Mouse (Mus musculus) hindbrain, embryonic 11.5 days (tissue): ENCODE measurements around the gene Arhgap9. TPM values are rescaled to one million over a fixed set of nuclear protein-coding genes. Genes with fewer than 3 reads are reported as not detected.

ENCODE experiments used
- polyA plus RNA-seq: library from polyadenylated mRNA; unstranded; fragments of >200 nt; fragmentation: Nextera tagmentation; extraction: Ambion mirVana; gene quantifications from 2 replicates; pipeline ENCODE4 v1.2.1, GENCODE M21; 2014

The Arhgap9 gene
- polyA plus RNA-seq, 1 experiment from 2014 or later, result 2.2 TPM

Other genes starting within 250 kb of the Arhgap9 start
- 0.68 and 1.2 TPM in 2 replicates for gene Agap2, start 246.7 kb upstream of the Arhgap9 start, polyA plus RNA-seq
- 40.3 and 46.6 TPM in 2 replicates for gene Os9, start 200.8 kb upstream of the Arhgap9 start, polyA plus RNA-seq
- 10.4 and 12.4 TPM in 2 replicates for gene B4galnt1, start 156.7 kb upstream of the Arhgap9 start, polyA plus RNA-seq
- 0.73 and 0.96 TPM in 2 replicates for gene Slc26a10, start 141.3 kb upstream of the Arhgap9 start, polyA plus RNA-seq
- 30.1 and 32.0 TPM in 2 replicates for gene Arhgef25, start 131.9 kb upstream of the Arhgap9 start, polyA plus RNA-seq
- gene Dtx3, start 126.2 kb upstream of the Arhgap9 start, polyA plus RNA-seq, result 143 and 158 TPM in 2 replicates
- 11.8 and 12.9 TPM in 2 replicates for gene Pip4k2c, start 110.4 kb upstream of the Arhgap9 start, polyA plus RNA-seq
- 41.4 and 42.2 TPM in 2 replicates for gene Kif5a, start 58.6 kb upstream of the Arhgap9 start, polyA plus RNA-seq
- 210 and 214 TPM in 2 replicates for gene Dctn2, start 55.6 kb upstream of the Arhgap9 start, polyA plus RNA-seq
- gene Mbd6, start 32.9 kb upstream of the Arhgap9 start, polyA plus RNA-seq, result 14.2 and 17.5 TPM in 2 replicates
- gene Mars, start 10.2 kb upstream of the Arhgap9 start, polyA plus RNA-seq, result 173 and 179 TPM in 2 replicates
- gene Gli1, start 20.0 kb downstream of the Arhgap9 start, polyA plus RNA-seq, result 3.0 and 3.2 TPM in 2 replicates
- gene Inhbe, start 32.4 kb downstream of the Arhgap9 start, polyA plus RNA-seq, result 0.05 TPM in 1 of 2 replicates, not detected in the other
- gene Inhbc, start 48.5 kb downstream of the Arhgap9 start, polyA plus RNA-seq, result not detected in 2 replicates
- 26.2 and 33.0 TPM in 2 replicates for gene R3hdm2, start 58.4 kb downstream of the Arhgap9 start, polyA plus RNA-seq
- 0.36 and 0.43 TPM in 2 replicates for gene Stac3, start 179.7 kb downstream of the Arhgap9 start, polyA plus RNA-seq
- gene Ndufa4l2, start 193.0 kb downstream of the Arhgap9 start, polyA plus RNA-seq, result 6.5 and 7.0 TPM in 2 replicates
- 70.3 and 70.4 TPM in 2 replicates for gene Shmt2, start 200.5 kb downstream of the Arhgap9 start, polyA plus RNA-seq
- 54.5 and 59.8 TPM in 2 replicates for gene Nxph4, start 212.6 kb downstream of the Arhgap9 start, polyA plus RNA-seq